Mouse (Mus musculus) neural tube, embryonic 10.5 days (tissue): Measurements from ENCODE around the gene Otud4.
"Not testable (repeated sequence)": the region's sequence is repeated elsewhere in the genome, so short reads cannot be mapped to it uniquely, and the experiment has no call there.

Source experiments
- DNase-seq: peaks from one replicate; pipeline ENCODE4 v3.0.0-alpha.2; 2017; ENCODE audit warnings: low spot score; ENCODE audit errors: extremely low spot score

The Otud4 gene

DNA sequence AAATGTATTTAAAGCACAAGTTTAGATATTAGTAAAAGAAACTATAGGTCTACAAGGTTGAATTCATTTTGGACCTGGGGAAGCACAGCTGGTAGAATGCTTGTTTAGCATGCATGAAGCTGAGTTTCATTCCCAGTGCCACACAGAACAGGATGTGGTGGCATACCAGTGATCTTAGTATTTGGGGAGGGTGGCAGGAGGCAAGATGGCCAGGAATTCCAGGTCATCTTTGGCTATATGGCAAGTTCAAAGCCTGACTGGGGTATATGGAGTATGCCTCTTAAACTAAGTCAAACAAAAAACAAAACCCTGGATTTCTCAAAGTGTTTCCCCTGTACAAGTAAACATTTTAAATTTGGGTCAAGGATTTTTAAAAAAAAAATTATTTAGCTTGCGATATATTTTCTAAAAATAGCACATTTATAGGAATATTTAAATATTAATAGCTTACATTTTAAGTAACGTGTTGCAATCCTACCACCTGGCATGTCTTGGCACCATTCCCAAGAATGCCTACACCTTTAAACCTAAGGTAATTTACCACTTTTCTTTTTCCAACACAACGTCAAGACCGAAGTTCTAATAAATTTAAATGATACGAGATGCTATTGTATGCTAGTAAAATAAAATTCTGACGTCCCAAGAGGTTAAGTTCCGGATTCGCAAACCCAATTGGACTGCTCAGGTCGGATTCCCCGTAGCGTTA is 1.3 kb upstream of the Otud4 start:
- no peak for DNase-seq

DNA sequence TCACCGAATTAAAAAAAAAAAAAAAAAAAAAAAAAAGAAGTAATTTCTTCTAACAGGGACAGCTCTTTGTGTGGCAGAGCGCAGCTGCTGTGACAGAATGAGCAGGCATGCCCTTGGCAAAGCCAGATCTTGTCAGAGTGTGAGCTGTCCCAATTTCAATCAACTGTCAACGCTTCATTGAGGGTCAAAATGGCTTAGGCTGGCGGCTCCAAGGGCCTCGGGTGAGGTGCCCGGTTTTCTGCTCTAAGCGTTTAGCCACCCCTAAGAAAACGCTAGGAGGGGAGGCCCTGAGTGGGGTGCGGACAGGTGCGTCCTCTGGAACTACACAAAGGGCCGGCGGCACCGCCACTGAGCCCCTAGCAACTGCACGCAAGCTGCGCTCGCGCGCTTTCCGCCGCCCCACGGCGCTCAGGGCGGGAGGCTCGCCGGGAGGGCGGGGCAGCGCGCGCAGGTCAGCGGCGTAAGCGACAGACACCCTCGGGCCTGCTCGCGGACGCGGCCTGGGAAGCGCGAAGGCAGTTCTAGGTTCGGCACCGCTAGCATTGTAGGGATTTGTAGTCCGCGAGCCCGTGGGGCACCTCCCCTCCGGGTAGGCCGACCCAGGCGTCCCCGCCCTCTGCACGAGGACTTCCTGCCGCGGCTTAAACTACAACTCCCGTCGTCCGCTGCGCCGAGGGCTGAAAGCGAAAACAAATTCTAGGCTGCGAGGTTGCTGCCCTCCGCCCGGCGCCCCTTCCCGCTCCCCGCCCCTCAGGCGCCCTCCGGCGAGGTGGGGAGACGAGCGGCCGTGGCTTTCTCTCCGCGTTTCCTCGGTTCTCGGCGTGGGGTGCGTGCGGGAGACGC is 490 bp upstream of the Otud4 start:
- peak; percentile 95 for DNase-seq

DNA sequence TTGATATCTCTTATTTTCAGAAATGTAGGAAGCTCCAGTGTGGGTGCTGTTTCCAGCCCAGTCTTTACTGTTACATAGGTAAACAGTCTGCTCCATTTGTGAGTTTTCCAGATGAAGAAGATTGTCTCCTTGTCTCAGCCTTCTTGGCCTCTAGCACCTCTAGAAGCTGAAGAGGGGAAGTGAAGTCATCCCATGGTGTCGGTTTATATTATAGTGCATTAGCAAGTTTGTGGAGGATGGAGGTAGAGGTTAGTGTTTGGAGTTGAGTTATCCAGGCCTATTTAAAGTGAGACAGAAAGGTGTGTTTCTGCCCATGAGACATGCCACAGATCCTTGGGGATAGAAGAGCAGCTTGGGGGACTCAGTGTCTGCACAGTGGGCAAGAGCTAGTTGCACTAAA is 1.7 kb downstream of the Otud4 start:
- no peak for DNase-seq

DNA sequence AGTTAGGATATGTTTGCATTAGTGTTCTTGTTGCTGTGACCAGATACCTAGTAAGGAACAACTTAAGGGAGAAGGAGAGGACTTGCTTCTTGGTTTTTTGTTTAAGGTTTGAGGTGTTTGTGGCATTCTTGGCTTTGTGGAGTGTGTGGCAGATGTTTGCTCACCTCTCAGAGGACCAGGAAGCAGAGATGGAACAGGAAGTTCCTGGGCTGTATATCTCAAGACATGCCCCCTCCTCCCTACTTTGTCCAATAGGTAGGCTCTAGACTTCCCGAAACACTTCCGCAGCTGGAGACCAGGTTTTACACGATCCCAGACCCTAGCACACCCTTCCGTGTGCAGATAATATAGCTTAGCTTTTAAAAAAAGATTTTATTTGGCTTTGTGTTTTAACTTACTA is 10.2 kb downstream of the Otud4 start:
- DNase-seq: no peak

DNA sequence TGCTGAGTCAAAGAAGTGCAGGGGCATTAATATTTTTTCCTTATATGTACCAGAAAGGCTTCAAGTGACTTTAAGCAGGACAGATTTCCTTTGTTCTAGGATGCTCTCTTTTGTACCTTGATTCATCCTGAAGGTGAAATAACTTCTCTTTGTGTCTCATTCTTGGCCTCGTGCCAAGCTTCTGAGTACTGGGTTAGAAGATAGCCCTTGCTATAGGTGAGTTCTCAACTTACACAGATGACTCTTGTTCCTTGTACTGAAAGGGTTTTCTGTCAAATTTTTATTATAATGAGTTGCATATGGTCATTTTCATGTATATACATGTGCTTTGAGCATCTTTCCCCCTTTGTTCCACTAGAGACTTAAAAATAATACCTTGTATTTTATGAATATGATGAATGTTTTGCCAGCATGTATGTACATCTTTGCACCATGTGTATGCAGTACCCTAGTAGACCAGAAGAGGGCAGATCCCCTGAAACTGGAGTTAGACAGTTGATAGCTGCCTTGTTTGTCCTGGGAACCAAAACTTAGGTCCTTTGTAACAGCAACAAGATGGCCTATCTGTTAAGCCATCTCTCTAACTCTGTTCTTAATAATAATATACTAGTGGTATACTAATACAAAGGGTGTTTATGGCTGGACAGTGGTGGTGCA is 10.9 kb downstream of the Otud4 start:
- DNase-seq: no peak

DNA sequence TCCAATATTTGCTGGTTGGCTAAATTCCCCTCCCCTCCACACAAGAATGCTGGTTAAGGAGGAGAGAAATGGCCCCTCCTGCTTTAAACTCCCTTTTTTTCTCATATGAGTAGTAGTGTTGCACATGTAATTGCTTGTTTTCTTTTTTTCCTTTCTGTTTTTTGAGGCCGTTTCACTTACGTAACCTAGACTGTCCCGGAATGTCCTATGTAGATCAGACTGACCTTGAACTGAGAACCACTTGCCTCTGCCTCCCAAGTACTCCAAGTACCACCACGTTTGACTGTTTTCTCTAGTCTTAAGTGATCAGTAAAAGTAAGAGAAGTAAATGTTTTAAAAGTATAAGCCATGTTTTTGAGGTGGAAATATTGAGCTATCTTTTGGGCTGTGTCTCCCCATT is 14.3 kb downstream of the Otud4 start:
- DNase-seq: no peak

GRCm38 (mm10) chr8:79658715-79659114 is 19.3 kb downstream of the Otud4 start:
- DNase-seq: not testable (repeated sequence)

DNA sequence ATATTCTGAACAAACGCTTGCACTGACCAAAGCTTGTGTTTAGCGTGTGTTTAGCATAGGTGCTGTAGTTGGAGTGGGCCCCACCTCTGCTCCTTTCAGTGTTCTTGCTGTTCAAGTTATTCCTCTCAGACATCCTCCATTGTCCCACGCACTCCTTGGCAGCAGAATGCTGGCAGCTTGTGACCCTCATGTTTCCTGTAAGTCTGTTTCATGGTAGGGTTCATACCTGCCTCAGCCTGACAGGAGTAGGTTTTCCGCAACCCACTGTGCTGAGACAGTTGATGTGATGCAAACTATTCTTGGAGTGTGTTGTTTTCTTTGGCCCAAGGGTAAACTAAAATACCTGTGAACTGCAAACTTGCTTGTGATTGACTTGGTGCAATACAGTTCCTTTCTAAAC is 37.0 kb downstream of the Otud4 start:
- DNase-seq: no peak

DNA sequence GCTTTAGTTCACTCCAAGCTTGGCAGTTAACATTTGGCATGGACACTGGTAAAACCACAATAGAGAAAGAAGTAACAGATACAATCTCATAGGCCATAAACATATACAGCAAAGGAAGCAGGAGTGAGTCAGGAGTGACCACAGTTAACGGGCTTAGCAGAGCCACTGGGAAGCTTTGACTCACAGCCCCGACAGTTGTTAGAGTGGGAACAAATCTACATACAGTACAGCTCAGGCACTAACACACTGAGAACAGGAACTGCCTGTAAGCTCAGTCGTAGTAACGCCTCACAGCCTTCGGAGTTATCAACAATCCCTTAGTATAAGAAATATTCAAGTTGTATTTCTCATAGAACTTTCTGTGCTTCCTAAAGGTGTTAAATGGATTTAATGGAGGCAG is 39.6 kb downstream of the Otud4 start:
- no peak for DNase-seq

GRCm38 (mm10) chr8:79680083-79680482 is 40.7 kb downstream of the Otud4 start:
- not testable (repeated sequence) for DNase-seq

DNA sequence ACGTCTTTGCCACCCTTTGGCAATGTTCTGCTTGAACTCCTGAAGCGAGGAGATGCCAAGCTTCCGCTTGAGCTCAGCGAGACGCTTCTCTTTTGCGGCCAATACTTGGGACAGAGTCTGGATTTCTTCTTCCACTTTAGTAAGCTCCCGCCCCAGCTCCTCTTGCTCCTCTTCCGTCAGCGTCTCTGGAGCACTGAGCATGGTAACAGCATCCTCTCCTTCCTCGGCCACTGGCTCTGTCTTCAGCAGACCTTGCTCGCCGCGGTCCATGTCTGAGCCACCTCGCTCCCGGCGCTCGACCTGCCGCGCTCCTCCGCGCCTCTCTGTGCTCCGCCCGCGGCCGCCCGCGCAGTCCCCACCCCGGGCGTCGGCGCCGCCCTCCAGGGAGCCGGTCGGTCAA is 41.1 kb downstream of the Otud4 start:
- DNase-seq: peak; percentile 39

GRCm38 (mm10) chr8:79680965-79681364 is 41.5 kb downstream of the Otud4 start:
- no peak for DNase-seq

- DNase-seq: not testable (repeated sequence)
Observed at GRCm38 (mm10) chr8:79685927-79686326, 46.5 kb downstream of the Otud4 start.

- DNase-seq: no peak
Observed at GRCm38 (mm10) chr8:79692531-79692930, 53.1 kb downstream of the Otud4 start.

DNA sequence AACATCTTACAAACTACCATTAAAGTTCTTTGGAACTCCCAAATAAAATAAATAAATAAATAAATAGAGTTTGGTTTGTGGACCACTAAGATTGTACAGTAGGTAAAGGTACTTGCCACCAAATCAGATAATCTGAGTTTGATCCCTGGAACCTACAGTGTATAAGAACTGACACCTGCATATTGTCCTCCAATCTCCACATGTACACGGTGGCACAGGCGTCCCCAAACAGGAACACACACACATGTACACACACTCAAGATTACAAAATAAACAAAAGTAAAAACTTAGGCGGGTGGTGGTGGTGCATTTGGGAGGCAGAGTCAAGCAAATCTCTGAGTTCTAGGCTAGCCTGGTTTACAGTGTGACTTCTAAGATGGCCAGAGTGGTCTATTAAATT is 67.3 kb downstream of the Otud4 start:
- no peak for DNase-seq

GRCm38 (mm10) chr8:79711064-79711961 is 71.9 kb downstream of the Otud4 start, which contains the start of the genes Abce1 and Anapc10:
TSS of gene Abce1 (minus strand) at chr8:79711740.
TSS of gene Anapc10 (plus strand) at chr8:79711820.
- peak; percentile 98 for DNase-seq

- DNase-seq: no peak
Observed at GRCm38 (mm10) chr8:79712676-79713075, 73.3 kb downstream of the Otud4 start.

DNA sequence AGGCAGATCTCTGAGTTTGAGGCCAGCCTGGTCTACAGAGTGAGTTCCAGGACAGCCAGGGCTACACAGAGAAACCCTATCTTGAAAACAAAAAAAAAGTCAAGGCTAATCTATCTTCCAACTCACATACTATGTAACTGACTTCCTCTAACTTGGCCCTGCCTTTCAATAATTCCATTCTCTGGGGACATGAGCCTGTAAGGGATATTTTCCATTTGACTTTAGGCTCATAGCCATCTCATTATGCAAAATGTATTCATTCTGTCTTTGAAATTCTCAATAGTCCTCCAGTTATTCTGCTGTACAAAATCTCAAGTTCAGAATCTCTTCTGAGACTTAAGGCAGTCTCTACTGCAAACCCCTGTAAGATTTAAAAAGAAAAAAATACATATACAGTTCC is 82.1 kb downstream of the Otud4 start:
- no peak for DNase-seq

DNA sequence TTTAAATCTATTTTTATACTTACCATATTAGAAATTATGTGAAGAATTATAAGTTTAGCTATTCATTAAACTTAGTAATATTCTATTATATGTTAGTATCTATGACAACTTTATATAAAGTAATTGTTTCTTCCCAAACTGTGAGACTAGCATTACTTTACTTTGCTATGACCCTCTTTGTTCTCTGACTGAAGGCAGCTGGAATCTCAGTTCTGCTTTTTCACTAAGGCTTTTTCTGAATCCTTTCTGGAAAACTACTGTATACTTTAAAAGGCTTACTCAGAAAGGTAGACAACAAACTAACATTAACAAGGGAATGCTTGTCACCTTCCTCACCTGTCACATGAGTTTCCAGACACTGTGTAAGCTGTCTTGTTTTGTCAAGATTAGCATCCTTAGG is 83.9 kb downstream of the Otud4 start:
- DNase-seq: no peak

DNA sequence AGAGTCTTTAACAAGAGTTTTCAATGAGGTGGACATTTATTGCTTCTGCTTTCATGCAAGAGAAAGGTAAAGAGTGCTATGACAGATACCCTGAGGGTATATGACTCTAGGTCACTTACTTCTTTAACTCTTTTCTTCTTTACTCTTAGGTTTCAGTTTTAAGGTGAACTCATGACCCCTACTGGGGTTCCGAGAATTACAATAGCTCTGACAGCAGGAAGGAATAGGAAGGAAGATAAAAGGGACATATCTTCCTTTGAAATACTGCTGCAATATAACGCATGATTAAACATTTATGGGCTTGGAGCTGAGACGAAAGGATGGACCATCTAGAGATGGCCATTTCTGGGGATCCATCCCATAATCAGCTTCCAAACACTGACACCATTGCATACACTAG is 85.2 kb downstream of the Otud4 start:
- no peak for DNase-seq
